Mouse (Mus musculus): ENCODE results near the gene Lsm7.

DNA sequence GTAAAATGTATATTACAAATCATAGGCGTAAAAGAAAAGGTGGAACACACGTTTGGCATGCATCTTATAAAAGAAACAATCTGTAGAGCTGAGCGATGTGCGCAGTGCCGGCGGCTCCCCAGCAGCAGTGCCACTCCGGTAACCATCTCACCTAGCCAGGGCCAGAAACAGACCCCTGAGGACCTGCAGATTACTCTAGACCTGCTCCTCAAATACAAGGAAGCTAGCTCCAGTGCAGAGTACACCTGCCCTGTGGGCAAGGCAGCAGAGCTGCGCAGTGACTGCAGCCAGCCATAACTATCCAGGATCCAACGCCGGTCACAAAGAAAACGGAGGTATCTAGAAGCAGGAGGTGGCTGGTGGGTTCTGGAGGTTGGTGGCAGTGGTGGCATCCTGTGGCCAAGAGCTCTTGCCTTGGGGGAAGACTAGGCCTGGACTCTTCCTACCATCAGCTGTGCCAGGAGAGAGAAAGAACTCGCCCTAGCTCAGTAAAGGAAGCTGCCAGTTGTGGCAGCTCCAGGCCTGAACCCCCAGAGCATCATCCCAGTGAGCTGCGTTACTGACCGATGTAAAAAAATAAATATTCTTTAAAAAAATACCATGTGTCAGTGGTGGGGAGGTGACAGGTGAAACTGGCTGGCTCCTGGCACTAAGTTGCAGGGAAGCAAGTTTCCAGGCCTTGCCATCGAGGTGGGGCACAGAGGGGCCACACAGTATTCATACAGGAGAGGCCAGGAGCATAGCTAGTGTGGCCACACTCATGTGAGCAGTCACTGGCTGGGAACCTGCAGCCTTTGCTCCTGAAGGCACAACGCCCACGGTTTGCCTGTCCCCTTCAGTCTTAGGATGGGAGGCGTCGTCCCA, 46.6 kb upstream of the Lsm7 start:
- TF ChIP-seq CTCF (conservative IDR thresholded peaks at IDR 0.05 in 1 of 2, IDR thresholded peaks at IDR 0.05 in 1 of 2; ENCODE audit: low read depth in 2 of 2, low read length in 2 of 2) (no peak), NELFE (IDR thresholded peaks at IDR 0.05; ENCODE audit: low read depth, low read length) (no peak), POLR2A (IDR thresholded peaks at IDR 0.05; ENCODE audit: low read depth, low read length) (no peak), ZC3H11A (IDR thresholded peaks at IDR 0.05; ENCODE audit: low read depth, low read length) (no peak), EP300 (IDR thresholded peaks at IDR 0.05; ENCODE audit: low read length) (no peak), SIN3A (IDR thresholded peaks at IDR 0.05; ENCODE audit: low read length) (no peak)

Measured in CH12.LX (cell line).